Mouse (Mus musculus) ZHBTc4 (cell line): ENCODE measurements around the gene Nrp2.

Source experiments
- DNase-seq: peaks from one replicate; pipeline ENCODE4 v3.0.0-alpha.2; 2011; ENCODE audit warnings: low read depth, low spot score

Gene Nrp2

DNA sequence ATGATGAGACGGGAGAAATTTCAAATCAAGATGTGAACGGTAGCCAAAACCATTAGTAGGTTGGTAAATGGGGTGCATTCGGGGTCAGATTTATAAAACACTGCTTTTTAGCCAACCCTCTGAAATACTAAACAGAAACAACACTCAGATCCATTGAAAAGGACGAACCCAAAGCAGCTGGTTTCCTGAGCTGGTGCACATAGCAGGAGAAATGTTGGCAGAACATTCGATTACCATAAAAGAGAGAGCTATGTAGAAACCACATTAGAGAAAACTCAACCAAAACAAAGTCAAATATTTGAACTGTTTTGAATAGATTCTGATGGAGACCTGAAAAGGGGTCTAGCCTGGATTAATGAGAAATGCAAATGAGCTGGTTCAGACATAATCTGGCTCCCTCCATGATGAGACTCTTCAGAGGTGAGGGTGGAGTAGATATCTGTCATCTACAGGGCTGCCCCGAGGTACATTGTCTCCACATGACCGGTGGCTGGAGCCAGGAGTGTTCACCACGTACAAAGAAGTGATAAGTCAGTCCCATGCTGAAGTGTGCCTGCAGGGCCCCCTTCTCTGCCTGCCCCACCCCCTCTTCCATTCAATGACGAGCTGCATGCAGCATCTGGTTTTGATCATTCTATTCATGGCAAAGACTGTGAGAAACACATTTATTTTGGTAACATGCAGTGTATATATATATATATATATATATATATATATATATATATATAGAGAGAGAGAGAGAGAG is 156.6 kb downstream of the Nrp2 start:
- DNase-seq, result no peak

DNA sequence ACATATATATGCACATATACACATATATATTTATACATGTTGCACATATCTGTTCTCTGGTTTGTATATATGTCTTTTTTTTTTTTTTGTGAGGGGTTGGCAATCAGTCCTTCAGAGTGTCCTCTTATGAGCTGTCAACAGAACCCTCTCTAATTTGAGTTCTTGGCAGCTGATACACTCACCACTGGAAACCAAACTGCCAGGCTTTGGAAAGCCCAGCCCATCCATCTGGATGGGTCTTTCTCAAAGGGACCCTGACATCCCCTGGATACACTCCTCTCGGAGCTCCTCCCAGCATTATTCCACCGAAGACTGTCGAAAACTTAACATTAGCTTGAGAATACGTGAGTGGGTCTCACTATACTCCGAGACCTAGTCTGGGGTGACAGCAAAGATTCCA is 157.2 kb downstream of the Nrp2 start:
- DNase-seq, result no peak

DNA sequence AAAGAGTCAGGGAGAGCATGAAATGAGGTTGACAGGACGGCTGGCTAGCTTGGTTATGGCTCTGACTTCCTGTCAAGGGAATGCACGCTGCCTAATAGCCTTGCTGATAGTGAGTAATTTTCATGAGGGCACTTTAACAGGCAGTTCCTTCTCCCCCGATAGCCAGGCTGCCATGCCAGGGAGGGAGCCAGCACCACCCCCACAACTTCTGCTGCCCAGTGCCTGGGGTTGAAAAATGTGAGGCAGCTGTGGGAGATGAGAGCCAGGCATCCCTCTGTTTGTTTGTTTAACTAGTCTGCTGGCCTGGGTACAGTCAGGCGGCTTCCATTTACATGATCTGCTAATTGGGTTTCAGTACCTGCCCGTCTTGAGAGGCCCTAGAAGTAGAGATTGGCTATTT is 157.7 kb downstream of the Nrp2 start:
- no peak for DNase-seq
